Mouse (Mus musculus) adrenal gland, postnatal 36 days (tissue): Measurements from ENCODE around the gene D6Ertd527e. TPM values are rescaled to one million over a fixed set of nuclear protein-coding genes. Genes with fewer than 3 reads are reported as not detected.
"Not testable (repeated sequence)": the region's sequence is repeated elsewhere in the genome, so short reads cannot be mapped to it uniquely, and the experiment has no call there.

Experiments used
- DNase-seq, 2 experiments: peaks; one replicate each; pipeline ENCODE4 v3.0.0; 2021; ENCODE audit warnings: mixed read lengths in 1 of 2
- long read RNA-seq, 2 experiments: library from polyadenylated mRNA; stranded (forward); transcript quantifications; one replicate each; pipeline ENCODE4 v2.0.0; 2021; ENCODE audit warnings: borderline sequencing depth in 2 of 2
- total RNA-seq, 2 experiments: library from RNA; stranded (reverse); gene quantifications; 2 replicates each; pipeline ENCODE4 v1.2.3; 2021

Gene D6Ertd527e
- not detected for total RNA-seq
- long read RNA-seq, experiment 1, result 0 reads
- long read RNA-seq, experiment 2, result 0 reads

- no peak for DNase-seq
Measured at GRCm38 (mm10) chr6:87104123-87104796, at the start of gene D6Ertd527e. Gene D6Ertd527e (plus strand): TSS chr6:87104746.

DNA sequence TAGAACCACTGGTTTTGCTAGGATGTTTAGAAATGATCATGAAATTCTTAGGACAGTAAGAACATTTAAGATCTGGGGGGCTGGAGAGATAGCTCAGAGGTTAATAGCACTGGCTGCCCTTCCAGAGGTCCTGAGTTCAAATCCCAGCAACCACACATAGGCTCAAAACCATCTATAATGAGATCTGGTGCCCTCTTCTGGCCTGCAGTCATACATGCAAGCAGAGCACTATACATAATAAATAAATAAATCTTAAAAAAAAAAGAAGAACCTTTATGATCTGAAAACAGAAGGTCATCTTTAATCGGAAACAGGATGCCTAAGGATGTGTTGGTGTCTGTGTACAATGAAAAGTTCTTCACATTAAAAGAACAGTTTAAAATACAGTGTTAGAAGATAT, 44.8 kb upstream of the D6Ertd527e start:
- DNase-seq, result no peak

DNA sequence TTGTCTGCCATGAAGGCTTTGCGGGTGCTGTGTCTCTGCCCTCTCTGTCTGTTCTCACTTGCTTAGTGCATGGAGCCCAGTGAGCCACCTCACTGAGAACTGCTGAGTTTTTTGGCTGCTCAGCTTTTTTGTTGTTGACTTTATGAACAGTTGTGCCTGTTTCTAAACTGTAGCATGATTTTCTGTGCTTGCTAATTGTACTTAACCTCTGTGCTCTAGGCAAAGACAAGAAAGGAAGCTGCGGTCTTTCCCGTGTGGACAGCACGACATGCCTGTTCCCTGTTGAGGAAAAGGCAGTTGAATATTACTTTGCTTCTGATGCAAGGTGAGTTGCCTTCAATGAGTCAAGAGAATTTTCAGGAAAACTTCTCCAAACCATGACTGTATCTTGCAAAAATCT, 41.0 kb upstream of the D6Ertd527e start:
- DNase-seq, result no peak

DNA sequence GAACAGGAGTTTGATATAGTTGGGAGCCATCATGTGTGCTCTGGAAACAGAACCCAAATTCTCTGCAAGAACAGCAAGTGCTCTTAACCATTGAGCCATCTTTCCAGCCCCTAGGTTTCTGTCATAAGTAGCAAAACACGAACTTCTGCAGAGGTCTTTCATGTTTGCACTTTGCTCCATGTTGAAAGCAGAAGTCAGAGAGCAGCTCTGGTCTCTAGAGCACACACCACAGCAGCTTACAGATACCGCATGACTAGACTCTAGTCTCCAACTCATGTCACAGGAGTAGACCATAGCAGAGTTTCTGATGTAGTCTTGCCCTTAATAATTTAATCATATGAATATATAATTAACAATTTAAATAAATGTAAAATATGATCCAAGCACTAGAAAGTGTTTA, 36.3 kb upstream of the D6Ertd527e start:
- no peak for DNase-seq

DNA sequence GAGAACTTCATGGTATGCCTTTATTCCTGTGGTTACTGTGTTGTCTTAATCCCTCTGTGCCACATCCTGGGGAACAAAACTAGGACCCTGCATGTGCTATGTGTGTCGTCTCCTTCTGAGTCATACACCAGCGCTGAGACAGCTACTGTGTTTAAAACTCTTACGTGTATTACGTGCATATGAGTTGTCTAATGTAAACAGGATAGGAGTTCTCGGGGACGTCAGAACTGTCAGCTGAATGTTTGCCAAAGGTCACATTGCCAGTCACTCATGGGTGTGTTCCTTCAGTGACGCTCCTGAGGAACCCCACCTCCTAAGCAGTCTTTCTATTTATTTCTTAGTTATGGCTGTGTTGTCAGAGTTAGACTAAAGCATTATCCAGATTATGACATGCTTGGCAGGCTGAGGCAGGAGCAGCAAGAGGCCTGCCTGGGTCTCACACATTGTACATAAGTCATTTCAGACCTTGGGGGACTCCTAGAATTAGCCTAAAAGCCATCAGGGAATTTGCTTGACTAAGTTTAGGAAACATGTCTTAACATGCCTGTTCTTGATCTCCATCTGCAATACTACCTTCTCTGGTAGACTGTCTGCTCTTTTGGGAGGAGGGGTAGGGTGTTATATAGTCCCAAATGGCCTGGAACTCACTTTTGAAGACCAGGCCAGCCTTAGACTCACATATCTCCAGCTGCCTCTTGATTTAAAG, 35.2 kb upstream of the D6Ertd527e start:
- no peak for DNase-seq

DNA sequence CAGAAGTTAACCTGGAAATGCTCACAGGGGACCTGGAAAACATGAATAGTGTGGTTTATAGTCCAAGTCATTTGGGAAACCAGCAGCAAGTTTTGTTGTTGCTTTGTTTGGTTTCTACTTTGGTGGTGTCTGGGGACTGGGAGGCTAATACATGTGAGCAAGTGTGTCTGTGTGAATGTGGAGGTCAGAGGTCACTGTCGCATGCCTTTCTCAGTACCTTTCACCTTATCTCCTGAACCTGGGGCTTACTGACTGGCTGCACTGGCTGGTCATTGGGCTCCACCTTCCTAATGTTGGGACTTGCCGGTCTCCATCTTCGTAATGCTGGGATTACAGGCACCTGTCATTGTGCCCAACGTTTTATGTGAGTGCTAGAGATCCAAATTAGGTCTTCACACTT, 33.9 kb upstream of the D6Ertd527e start:
- no peak for DNase-seq

DNA sequence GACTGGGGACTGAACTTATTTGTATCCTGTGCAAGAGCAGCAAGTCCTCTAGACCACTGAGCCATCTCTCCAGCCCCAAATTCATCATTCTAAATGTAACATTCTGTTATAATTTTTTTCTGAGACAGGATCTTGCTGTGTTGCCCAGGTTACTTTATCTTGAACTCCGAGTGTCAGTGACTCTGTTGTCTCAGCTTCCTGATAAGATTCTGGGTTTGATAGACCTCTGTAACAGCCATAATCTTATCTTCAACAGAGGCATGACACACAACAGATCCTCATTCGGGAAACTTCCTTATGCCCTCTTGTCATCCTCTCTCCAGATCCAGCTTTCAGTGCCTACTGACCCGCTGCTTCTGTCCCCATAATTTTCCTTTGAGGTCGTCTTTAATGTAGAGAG, 31.8 kb upstream of the D6Ertd527e start:
- DNase-seq, result no peak

GRCm38 (mm10) chr6:87075092-87075685, 29.4 kb upstream of the D6Ertd527e start:
- no peak for DNase-seq

DNA sequence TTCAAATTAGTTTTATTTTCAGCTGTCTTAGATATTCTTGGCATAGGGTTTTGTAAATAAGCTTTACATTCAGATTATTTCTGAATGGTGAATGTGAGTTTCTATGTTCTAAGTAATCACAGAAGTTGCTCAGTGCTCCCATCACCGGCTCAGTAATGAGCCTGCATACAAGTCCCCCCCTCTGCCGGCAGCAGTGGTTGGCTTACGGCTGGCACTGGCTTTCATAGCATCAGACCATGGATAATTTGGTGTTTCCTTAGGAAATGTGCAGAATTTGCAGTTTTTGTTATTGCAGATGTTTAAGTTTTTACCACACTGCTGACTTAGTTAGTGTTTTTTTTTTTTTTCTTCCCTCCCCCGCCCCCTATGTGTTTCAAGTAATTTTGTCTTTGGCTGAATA, 25.1 kb upstream of the D6Ertd527e start:
- DNase-seq, result no peak

DNA sequence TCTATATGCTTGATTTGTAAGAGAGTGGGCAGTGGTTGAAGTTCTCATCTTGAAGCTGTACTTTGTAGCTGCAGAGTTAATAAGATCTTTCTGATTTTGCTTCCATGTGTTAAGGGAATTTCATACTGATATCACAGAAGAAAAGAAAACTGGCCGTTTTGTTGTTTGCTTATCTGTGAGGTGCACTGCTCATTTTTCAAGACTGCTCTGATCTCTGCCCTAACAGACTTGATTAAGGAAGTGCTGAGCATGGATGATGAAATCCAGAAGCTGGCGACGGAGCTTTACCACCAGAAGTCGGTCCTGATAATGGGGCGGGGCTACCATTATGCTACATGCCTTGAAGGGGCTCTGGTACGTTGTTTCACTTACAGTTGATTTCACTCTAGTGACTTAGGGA, 19.5 kb upstream of the D6Ertd527e start:
- no peak for DNase-seq

DNA sequence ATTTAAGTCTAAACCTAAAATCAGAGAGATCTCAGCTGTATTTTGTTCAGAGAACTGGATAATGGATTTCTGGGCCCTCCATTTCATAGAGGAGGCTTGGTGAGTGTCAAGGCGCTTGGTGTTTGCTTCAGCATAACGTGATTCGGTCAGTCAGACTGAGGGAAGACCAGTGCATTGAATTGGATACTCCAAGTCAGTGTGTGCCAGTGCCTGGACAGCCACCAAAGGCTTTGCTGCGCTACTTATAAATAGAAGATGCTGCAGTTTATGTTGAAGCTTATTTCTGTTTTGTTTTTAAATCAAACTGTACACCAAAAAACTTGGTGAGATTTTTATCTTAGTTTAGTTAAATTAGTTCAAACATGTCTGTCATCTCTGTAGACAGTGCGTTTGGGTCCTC, 16.2 kb upstream of the D6Ertd527e start:
- DNase-seq, result no peak

DNA sequence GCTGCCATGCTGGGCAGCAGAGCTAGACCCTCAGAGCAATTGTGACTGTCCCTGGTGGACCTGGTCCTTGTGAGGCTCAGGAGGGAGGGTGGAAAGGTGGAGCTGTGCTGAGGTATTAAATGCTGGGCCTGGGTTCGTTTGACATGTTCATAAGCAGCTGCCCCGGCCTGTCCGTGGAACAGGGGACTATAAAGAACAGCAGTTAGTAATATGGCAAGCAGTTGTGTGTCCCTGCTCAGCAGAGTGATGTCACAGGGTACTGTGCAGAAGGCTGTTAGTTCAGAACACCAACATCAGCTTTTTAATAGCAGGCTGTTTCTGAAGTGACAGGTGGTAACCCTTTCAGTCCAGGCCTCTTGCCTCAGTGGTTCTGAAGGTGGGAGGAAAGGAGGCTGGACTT, 13.7 kb upstream of the D6Ertd527e start:
- no peak for DNase-seq

GRCm38 (mm10) chr6:87092476-87092875, 12.1 kb upstream of the D6Ertd527e start:
- no peak for DNase-seq

- DNase-seq, result not testable (repeated sequence)
Measured at GRCm38 (mm10) chr6:87093631-87094030, 10.9 kb upstream of the D6Ertd527e start.

GRCm38 (mm10) chr6:87099261-87099660, 5.3 kb upstream of the D6Ertd527e start:
- DNase-seq, result no peak

DNA sequence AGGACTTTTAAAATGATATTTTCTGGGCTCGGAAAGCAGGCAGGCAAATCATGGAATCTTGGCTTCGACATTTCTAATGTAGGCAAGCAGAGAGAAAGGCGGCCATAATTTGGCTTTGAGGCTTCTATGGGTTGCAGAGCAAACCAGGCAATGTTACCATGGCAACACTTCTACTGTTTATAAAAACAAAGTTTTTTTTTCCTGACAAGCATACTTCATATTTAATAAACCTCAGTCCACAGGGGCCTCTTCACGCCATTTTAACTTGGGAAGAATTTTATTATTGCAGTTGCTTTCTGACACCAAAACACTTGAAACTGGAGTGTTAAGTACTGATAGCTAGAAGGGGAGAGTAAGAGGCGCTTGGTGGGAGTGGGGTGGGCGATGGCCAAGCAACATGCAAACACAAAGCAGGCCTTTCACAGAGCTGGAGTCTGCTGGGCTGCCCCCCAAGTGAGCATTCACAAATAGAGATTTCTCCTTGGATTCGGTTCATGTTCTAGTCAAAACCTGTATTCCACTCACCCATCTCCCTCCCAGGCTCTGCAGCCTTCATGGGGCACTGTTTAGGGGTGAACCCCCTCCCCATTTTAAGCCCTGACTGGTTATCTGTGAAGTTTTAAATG, 4.8 kb upstream of the D6Ertd527e start:
- no peak for DNase-seq

DNA sequence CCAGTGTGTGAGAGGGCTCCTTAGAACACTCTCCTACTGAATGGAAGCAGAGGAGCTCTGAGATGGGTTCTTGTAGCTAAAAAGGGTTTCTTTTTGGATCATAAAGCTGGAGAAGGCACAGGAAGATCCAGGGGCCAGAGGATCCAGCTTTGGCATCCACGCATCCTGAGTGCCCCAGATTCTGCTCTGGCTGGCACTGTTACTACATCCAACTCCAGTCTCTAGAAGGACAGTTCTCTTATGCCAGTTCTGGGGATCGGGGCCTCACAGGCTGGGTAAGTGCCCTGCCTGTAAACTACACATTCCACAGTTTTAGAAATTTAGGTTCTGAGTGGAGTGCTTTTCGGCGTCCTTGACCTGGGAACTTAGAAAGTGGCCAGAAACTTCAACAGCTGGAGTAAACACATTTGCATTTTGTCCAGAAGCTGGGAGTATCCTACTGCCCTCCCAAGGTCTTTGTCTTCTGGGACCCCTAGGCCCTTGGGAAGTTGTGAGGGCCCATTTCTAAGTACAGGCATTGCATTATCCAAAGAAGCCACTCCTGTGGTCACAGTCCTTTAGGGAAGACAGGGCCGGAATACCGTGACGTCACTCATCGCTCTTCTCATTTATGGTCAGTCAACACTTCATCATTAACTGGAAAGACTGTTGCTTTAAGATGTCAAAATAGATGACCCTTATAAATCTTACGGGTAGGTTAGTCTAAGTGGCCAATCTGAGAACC, 4.1 kb upstream of the D6Ertd527e start:
- DNase-seq, result no peak

- peak; percentile 91 to 92 for DNase-seq
Measured at GRCm38 (mm10) chr6:87101281-87101954, 3.1 kb upstream of the D6Ertd527e start.

GRCm38 (mm10) chr6:87101955-87102353, 2.6 kb upstream of the D6Ertd527e start:
- no peak for DNase-seq

DNA sequence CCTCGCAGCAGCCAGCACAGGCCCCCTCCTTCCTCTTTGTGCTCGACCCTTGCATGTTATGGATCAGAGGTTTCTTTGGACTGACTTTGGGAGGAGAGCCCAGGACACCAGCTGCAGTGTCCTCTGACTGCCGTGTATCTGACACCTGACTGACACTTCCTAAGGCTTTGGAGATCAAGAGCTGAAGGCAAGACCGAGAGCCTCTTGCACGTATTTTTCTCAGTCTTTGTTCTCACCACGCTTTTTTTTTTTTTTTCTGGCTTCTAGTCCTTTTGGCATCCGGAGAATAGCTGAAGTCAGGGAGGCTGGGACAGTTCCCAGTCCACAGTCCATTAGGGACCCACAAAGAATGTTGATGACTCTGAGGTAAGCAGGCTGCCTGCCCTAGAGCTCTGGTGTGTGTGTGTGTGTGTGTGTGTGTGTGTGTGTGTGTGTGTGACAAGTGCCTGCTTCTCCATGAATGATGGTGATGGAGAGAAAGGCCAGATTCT, 2.1 kb upstream of the D6Ertd527e start:
- peak in 1 of 2 experiments; percentile 22 for DNase-seq

DNA sequence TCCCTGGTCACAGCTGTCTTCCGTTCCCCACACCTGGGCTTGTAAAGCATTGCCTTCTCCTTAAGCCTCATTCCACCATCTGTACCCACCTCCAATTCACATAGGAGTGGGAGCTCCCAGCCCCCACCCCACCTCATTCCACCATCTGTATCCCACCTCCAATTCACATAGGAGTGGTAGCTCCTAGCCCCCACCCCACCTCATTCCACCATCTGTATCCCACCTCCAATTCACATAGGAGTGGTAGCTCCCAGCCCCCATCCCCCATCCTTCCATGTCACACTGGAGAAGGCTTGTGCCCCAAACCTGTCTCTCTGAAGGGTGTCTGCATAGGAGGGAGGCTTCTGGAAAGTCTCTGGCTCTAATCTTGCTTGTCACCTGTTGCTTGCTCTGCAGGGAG, 1.2 kb upstream of the D6Ertd527e start:
- no peak for DNase-seq

GRCm38 (mm10) chr6:87111493-87111892, 6.9 kb downstream of the D6Ertd527e start:
- no peak for DNase-seq
